ENCODE assay signal across 44 mouse cellular contexts in genomic region chr2:150670926-150671325, GRCm38 (mm10). TPM values are rescaled to one million over a fixed set of nuclear protein-coding genes. Genes with fewer than 3 reads are reported as not detected.
"Had no signal": no experiment of that assay in that cellular context is flagged by ENCODE, and none has a peak within 500 bp of the region (broad histone marks: within the 10 kb centered on the region; RNA-seq: fewer than 3 reads in every experiment).

No protein-coding gene starts in this region.

- H3K36me3 ChIP-seq: limb, embryonic 10.5 days; limb, embryonic 12.5 days; limb, embryonic 13.5 days; limb, embryonic 15.5 days; liver, embryonic 12.5 days; liver, embryonic 13.5 days; liver, embryonic 15.5 days; lung, embryonic 15.5 days; midbrain, embryonic 10.5 days; midbrain, embryonic 12.5 days; midbrain, embryonic 13.5 days; midbrain, embryonic 15.5 days; neural tube, embryonic 12.5 days; neural tube, embryonic 13.5 days had no signal

- H3K4me2 ChIP-seq: limb, embryonic 12.5 days; limb, embryonic 13.5 days; limb, embryonic 15.5 days; liver, embryonic 12.5 days; liver, embryonic 13.5 days; liver, embryonic 15.5 days; lung, embryonic 14.5 days; lung, embryonic 15.5 days; midbrain, embryonic 11.5 days; midbrain, embryonic 12.5 days; midbrain, embryonic 13.5 days; midbrain, embryonic 15.5 days; neural tube, embryonic 12.5 days; neural tube, embryonic 13.5 days had no signal

- H3K9ac ChIP-seq: limb, embryonic 12.5 days; limb, embryonic 13.5 days; limb, embryonic 15.5 days; liver, embryonic 12.5 days; liver, embryonic 13.5 days; liver, embryonic 14.5 days; liver, embryonic 15.5 days; lung, embryonic 14.5 days; lung, embryonic 15.5 days; midbrain, embryonic 12.5 days; midbrain, embryonic 13.5 days; midbrain, embryonic 15.5 days; neural tube, embryonic 12.5 days; neural tube, embryonic 13.5 days had no signal

- ATAC-seq: liver, embryonic 12.5 days; lung, postnatal 0 days; midbrain, embryonic 13.5 days; midbrain, embryonic 15.5 days; midbrain, embryonic 16.5 days had no signal

- DNase-seq: left cerebral cortex, postnatal 4 days; liver; liver, embryonic 13.5 days; lung, adult 18-20 months; lung, adult 2 months; lung, embryonic 14.5 days; lung, postnatal 10 days; lung, postnatal 14 days; lung, postnatal 36 days; lung, postnatal 4 days; midbrain, embryonic 14.5 days had no signal

- H3K27ac ChIP-seq: left cerebral cortex, adult 2 months; limb, embryonic 10.5 days; limb, embryonic 12.5 days; limb, embryonic 13.5 days; limb, embryonic 15.5 days; liver, embryonic 12.5 days; liver, embryonic 14.5 days; liver, embryonic 15.5 days; lung, embryonic 15.5 days; midbrain, embryonic 10.5 days; midbrain, embryonic 12.5 days; midbrain, embryonic 13.5 days; midbrain, embryonic 15.5 days; neural tube, embryonic 12.5 days; neural tube, embryonic 13.5 days had no signal

- H3K9me3 ChIP-seq: limb, embryonic 10.5 days; limb, embryonic 12.5 days; limb, embryonic 13.5 days; limb, embryonic 15.5 days; liver, embryonic 12.5 days; liver, embryonic 13.5 days; liver, embryonic 15.5 days; lung, embryonic 15.5 days; megakaryocyte, embryonic 14.5 days; midbrain, embryonic 10.5 days; midbrain, embryonic 12.5 days; midbrain, embryonic 13.5 days; midbrain, embryonic 15.5 days; neural tube, embryonic 12.5 days; neural tube, embryonic 13.5 days had no signal

- H3K4me3 ChIP-seq: left cerebral cortex, adult 2 months; limb, embryonic 10.5 days; limb, embryonic 12.5 days; limb, embryonic 13.5 days; limb, embryonic 15.5 days; liver, embryonic 12.5 days; liver, embryonic 13.5 days; liver, embryonic 15.5 days; lung, embryonic 15.5 days; megakaryocyte, embryonic 14.5 days; midbrain, embryonic 10.5 days; midbrain, embryonic 12.5 days; midbrain, embryonic 13.5 days; midbrain, embryonic 15.5 days; myocyte; neural tube, embryonic 12.5 days; neural tube, embryonic 13.5 days had no signal

- H3K27me3 ChIP-seq: liver, embryonic 12.5 days; liver, embryonic 13.5 days; liver, embryonic 15.5 days had no signal

RNA-seq across cellular contexts. Expression of gene Acss1, which starts 2.6 kb away (rescaled TPM):
- polyA plus RNA-seq: myocyte had no signal

RNA-seq across cellular contexts. Expression of gene Vsx1, which starts 18.2 kb away (rescaled TPM):
- total RNA-seq: left cerebral cortex, adult 8-10 months; left cerebral cortex, postnatal 10 days; left cerebral cortex, postnatal 14 days; left cerebral cortex, postnatal 25 days; liver, adult 2 months; megakaryocyte progenitor cell, adult 5-6 weeks; megakaryocyte, adult 5-6 weeks; megakaryocyte-erythroid progenitor cell, adult 5-6 weeks; midbrain, postnatal 0 days; monocyte, adult 5-6 weeks had no signal
- polyA plus RNA-seq: limb, embryonic 10.5 days; limb, embryonic 11.5 days; limb, embryonic 12.5 days; limb, embryonic 15.5 days; liver, adult 2 months; liver, embryonic 12.5 days; liver, embryonic 13.5 days; liver, embryonic 14.5 days; liver, embryonic 15.5 days; liver, embryonic 16.5 days; lung, adult 2 months; lung, embryonic 14.5 days; lung, embryonic 15.5 days; lung, embryonic 16.5 days; lung, postnatal 0 days; midbrain, embryonic 14.5 days; myocyte had no signal
